Mouse (Mus musculus) liver, adult 2 months (tissue): ENCODE data around the gene Gprc5d. TPM values are rescaled to one million over a fixed set of nuclear protein-coding genes. Genes with fewer than 3 reads are reported as not detected.
A peak's percentile ranks its signal among the peaks of the same experiment; 100 is the strongest.

Source experiments
- DNase-seq: peaks from one replicate; pipeline ENCODE4 v3.0.0-alpha.2; 2011; ENCODE audit warnings: low read depth, low spot score; ENCODE audit errors: extremely low read depth
- H3K27ac ChIP-seq: fragments of 200-500 bp; replicated peaks from 2 replicates; pipeline ENCODE4 v1.5.1; 2012; ENCODE audit warnings: low read depth, mild to moderate bottlenecking, control low read depth, inconsistent platforms, low read length; ENCODE audit not compliant: insufficient read depth
- H3K27me3 ChIP-seq: fragments of 200-500 bp; 2 replicates; pipeline ENCODE4 v1.6.1; 2012; ENCODE audit warnings: mild to moderate bottlenecking, moderate library complexity, low read length, inconsistent platforms; ENCODE audit not compliant: control insufficient read depth, insufficient read depth
- H3K36me3 ChIP-seq: fragments of 200-500 bp; 2 replicates; pipeline ENCODE4 v1.6.1; 2012; ENCODE audit warnings: low read length, inconsistent platforms; ENCODE audit not compliant: control insufficient read depth, insufficient read depth
- H3K4me1 ChIP-seq: fragments of 200-500 bp; 2 replicates; pipeline ENCODE4 v1.6.1; 2011; ENCODE audit warnings: low read length; ENCODE audit not compliant: control insufficient read depth, insufficient read depth
- H3K4me3 ChIP-seq: fragments of 200-500 bp; 2 replicates; pipeline ENCODE4 v1.5.1; 2011; ENCODE audit warnings: low read depth, mild to moderate bottlenecking, control low read depth, low read length, moderate library complexity; ENCODE audit not compliant: insufficient read depth
- H3K79me2 ChIP-seq: fragments of 200-500 bp; 2 replicates; pipeline ENCODE4 v1.6.1; 2012; ENCODE audit warnings: inconsistent platforms, mild to moderate bottlenecking, low read length, moderate library complexity; ENCODE audit not compliant: control insufficient read depth, insufficient read depth
- H3K9ac ChIP-seq: fragments of 200-500 bp; 2 replicates; pipeline ENCODE4 v1.6.1; 2012; ENCODE audit warnings: low read depth, mild to moderate bottlenecking, control low read depth, inconsistent platforms, low read length
- CTCF ChIP-seq: fragments of 200-500 bp; IDR thresholded peaks from 2 replicates; pipeline ENCODE4 v1.5.1; 2011; ENCODE audit warnings: low read depth, low read length, control low read depth
- POLR2A ChIP-seq: fragments of 200-500 bp; IDR thresholded peaks from 2 replicates; pipeline ENCODE4 v1.6.1; 2011; ENCODE audit warnings: low read length, control low read depth; ENCODE audit not compliant: insufficient read depth; ENCODE audit errors: extremely low read depth
- WGBS: fragments of 180-500 bp; shearing (Covaris S2); methylation state at CpG from one replicate; pipeline ENCODE4 v1.1.7; 2018; 5-methylcytosine and 5-hydroxymethylcytosine counted together
- polyA plus RNA-seq: library from polyadenylated mRNA; depleted of rRNA; stranded (reverse); fragments of >200 nt; gene quantifications from 2 replicates; pipeline ENCODE4 v1.2.3, GENCODE M21; 2012
- total RNA-seq: library from RNA; depleted of rRNA; stranded (reverse); fragments of >200 nt; gene quantifications from 2 replicates; pipeline ENCODE4 v1.2.3, GENCODE M21; 2014

Gene Gprc5d
- total and polyA plus RNA-seq, 2 experiments, result 0.17 TPM; not detected in 1

DNA sequence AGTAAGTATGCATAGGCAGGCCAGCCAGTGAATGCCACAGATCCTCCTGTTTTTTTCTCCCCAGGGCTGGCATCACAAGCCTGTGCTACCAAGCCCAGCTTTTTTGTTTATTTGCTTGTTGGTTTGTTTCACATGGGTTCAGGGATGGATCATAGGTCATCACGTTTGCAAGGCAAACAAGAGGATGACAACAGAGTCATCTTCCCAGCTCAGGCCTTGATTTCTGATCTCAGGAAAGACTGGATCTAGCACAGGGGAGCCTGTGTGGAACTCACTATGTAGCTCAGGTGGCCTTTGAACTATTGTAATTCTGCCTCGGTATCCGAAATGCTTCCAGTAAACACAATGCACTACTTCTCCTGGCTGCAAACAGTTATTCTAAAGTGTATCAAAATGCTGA is 44.2 kb upstream of the Gprc5d start:
- H3K36me3 ChIP-seq, result peaks cover 6% of the 10 kb centered on the region; the same call in 1 of the 2 replicates
- H3K4me1 ChIP-seq, result peaks cover 37% of the 10 kb centered on the region
- H3K27me3 ChIP-seq, result no peaks in the 10 kb centered on the region
- H3K4me3 ChIP-seq, result no peak overlapping the region
- TF ChIP-seq CTCF (no peak), POLR2A (no peak)
- peaks cover 17% of the 10 kb centered on the region; the same call in 1 of the 2 replicates for H3K79me2 ChIP-seq
- H3K9ac ChIP-seq, result peak overlapping the region; percentile 59
- DNase-seq, result peak; percentile 100
- WGBS, result 20% methylated on average over 3 of the region's 3 CpGs
- H3K27ac ChIP-seq, result peak overlapping the region; percentile 96

DNA sequence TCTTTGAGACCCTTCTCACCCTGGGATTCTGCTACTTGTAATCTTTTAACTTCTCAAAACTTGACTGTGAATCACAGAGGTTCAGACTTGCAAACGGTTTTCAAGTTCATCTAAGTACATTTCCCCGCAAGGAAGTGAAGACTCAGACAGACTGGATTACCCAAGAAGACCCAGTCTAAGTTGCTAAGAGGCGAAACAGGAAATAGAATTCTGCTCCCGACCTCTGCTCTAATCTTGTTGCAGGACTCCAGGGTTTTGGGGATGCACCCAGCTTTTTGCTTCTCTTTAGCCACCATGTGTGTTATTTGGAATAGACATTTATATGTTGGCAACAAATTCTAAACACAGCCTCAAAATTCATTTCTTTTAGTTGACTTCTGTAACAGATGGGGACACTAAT is 43.3 kb upstream of the Gprc5d start:
- H3K36me3 ChIP-seq, result peaks cover 6% of the 10 kb centered on the region; the same call in 1 of the 2 replicates
- peaks cover 22% of the 10 kb centered on the region; the same call in 1 of the 2 replicates for H3K79me2 ChIP-seq
- DNase-seq, result peak; percentile 42
- no peak overlapping the region; the same call in 1 of the 2 replicates for H3K9ac ChIP-seq
- 64% methylated on average over 4 of the region's 4 CpGs for WGBS
- TF ChIP-seq POLR2A, result no peak
- no peak for TF ChIP-seq CTCF
- H3K4me1 ChIP-seq, result peaks cover 38% of the 10 kb centered on the region
- no peak overlapping the region for H3K4me3 ChIP-seq
- H3K27me3 ChIP-seq, result no peaks in the 10 kb centered on the region
- H3K27ac ChIP-seq, result no peak overlapping the region; the same call in 1 of the 2 replicates

DNA sequence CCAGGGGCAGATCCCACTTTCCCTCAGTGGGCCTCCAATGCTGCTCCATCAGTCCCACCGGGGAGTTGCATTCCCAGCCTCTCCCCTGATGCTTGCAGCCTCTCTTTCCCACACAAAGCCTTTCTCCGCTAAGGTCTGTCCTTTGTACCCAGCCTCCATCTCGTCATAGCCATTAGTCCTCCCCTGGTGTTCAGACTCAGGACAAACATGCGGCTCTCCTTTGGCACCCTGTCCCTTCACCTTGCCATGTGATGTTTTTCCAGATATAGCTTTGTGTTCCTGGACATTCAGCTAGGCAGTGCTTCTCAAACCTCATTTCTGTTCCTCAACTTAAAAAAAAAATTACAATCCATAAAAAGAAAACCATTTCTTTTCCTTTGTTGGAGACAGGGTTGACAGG is 40.4 kb upstream of the Gprc5d start:
- Histone ChIP-seq H3K36me3 (peaks cover 20% of the 10 kb centered on the region), H3K27ac (peak overlapping the region; percentile 73), H3K27me3 (no peaks in the 10 kb centered on the region), H3K9ac (peak overlapping the region; percentile 24; the same call in 1 of the 2 replicates), H3K4me3 (no peak overlapping the region), H3K79me2 (peaks cover 22% of the 10 kb centered on the region; the same call in 1 of the 2 replicates), H3K4me1 (peaks cover 24% of the 10 kb centered on the region)
- peak; percentile 87 for DNase-seq
- TF ChIP-seq POLR2A, result no peak
- TF ChIP-seq CTCF, result no peak; the same call in 1 of the 2 replicates
- WGBS, result 32% methylated on average over 4 of the region's 4 CpGs

DNA sequence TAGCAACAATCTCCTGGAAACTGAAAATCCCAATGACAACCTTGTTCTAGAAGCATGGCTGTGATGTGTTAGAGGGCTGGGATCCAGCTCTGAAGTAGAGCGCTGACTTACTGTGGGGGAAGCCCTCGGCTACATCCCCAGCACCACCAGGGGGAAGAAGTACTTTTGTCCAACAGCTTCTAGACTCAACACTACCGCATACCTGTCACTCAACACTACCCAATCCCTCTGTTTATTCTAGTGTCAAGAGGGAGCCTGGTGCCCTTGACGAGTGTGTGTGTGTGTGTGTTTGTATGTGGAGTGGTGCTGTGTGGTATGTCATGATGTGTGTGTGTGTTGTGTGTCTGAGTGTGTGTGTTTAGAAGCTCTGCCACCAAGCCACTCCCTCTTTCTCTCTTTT is 39.4 kb upstream of the Gprc5d start:
- no peak for DNase-seq
- 62% methylated on average over 4 of the region's 4 CpGs for WGBS
- Histone ChIP-seq H3K4me3 (no peak overlapping the region), H3K9ac (no peak overlapping the region), H3K27me3 (no peaks in the 10 kb centered on the region), H3K27ac (no peak overlapping the region; the same call in 1 of the 2 replicates), H3K36me3 (peaks cover 24% of the 10 kb centered on the region), H3K4me1 (peaks cover 15% of the 10 kb centered on the region), H3K79me2 (peaks cover 25% of the 10 kb centered on the region; the same call in 1 of the 2 replicates)
- no peak for TF ChIP-seq POLR2A
- TF ChIP-seq CTCF, result no peak

DNA sequence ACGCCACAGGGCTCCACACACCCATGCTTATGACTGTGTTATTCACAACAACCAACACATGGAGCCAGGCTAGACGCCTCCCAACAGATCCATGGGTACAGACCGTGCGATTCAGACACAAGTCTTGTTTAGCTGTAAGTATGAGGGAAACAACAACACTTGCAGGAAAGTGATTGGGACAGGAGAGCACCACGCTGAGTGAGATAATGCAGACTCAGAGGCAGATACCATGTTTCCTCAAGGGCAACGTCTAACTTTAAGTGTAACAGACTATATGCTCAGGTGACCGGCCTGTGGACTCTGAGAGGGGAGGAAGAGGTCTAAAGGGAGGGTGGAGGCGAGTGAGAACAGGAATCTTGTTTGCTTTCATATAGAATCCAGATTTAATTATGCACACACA is 38.5 kb upstream of the Gprc5d start:
- Histone ChIP-seq H3K27ac (no peak overlapping the region), H3K79me2 (peaks cover 25% of the 10 kb centered on the region; the same call in 1 of the 2 replicates), H3K27me3 (no peaks in the 10 kb centered on the region), H3K4me3 (no peak overlapping the region), H3K4me1 (peaks cover 12% of the 10 kb centered on the region), H3K36me3 (peaks cover 30% of the 10 kb centered on the region), H3K9ac (no peak overlapping the region)
- no peak for DNase-seq
- WGBS, result 80% methylated on average over 8 of the region's 8 CpGs
- TF ChIP-seq CTCF (no peak), POLR2A (no peak)

DNA sequence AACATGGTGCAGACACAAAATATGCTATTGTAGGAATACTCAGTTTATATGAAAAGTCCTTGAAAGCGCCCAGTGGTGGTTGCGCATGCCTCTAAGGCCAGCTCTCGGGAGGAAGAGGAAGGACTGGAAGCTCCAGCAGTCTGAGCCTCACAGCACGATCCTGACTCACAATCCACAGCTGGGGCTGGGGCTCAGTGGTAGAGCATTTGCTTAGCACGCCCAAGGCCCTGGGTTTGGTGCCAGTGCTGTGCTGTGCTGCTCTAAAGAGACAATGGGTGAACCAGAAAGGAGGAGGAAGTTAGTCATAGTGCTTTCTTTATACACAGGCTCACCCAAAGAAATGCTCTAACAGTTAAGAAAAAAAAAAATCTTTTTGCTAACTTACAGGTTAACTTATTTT is 35.6 kb upstream of the Gprc5d start:
- H3K9ac ChIP-seq, result no peak overlapping the region
- H3K27ac ChIP-seq, result no peak overlapping the region
- H3K79me2 ChIP-seq, result peaks cover 25% of the 10 kb centered on the region; the same call in 1 of the 2 replicates
- H3K4me1 ChIP-seq, result peaks cover 8% of the 10 kb centered on the region
- no peak for DNase-seq
- peaks cover 30% of the 10 kb centered on the region for H3K36me3 ChIP-seq
- H3K27me3 ChIP-seq, result no peaks in the 10 kb centered on the region
- no peak overlapping the region for H3K4me3 ChIP-seq
- no peak for TF ChIP-seq POLR2A
- WGBS, result 90% methylated on average over 5 of the region's 5 CpGs
